Mouse (Mus musculus): ENCODE data around the gene Bcl2l2. TPM values are rescaled to one million over a fixed set of nuclear protein-coding genes. Genes with fewer than 3 reads are reported as not detected.

The Bcl2l2 gene
- polyA plus RNA-seq, 1 experiment, result 25.9 TPM

GRCm38 (mm10) chr14:54866268-54866667 is 16.9 kb upstream of the Bcl2l2 start:
- TF ChIP-seq POLR2A (IDR thresholded peaks at IDR 0.05; ENCODE audit: borderline replicate concordance, low read depth, low read length) (no peak), CTCF (IDR thresholded peaks at IDR 0.05; ENCODE audit: low read depth, low read length) (no peak)
- no peak overlapping the region for H3K27ac ChIP-seq (ENCODE audit: insufficient read depth, low read depth, low read length)
- H3K4me1 ChIP-seq (ENCODE audit: control insufficient read depth, insufficient read depth, low read length), result peaks cover 6% of the 10 kb centered on the region
- H3K4me3 ChIP-seq (ENCODE audit: insufficient read depth, low read length), result no peak overlapping the region

GRCm38 (mm10) chr14:54866936-54867335 is 16.2 kb upstream of the Bcl2l2 start:
- Histone ChIP-seq H3K4me1 (ENCODE audit: control insufficient read depth, insufficient read depth, low read length) (peaks cover 6% of the 10 kb centered on the region), H3K4me3 (ENCODE audit: insufficient read depth, low read length) (no peak overlapping the region), H3K27ac (ENCODE audit: insufficient read depth, low read depth, low read length) (no peak overlapping the region)
- TF ChIP-seq POLR2A (IDR thresholded peaks at IDR 0.05; ENCODE audit: borderline replicate concordance, low read depth, low read length) (no peak), CTCF (IDR thresholded peaks at IDR 0.05; ENCODE audit: low read depth, low read length) (peak; percentile 73)

- Histone ChIP-seq H3K27ac (ENCODE audit: insufficient read depth, low read depth, low read length) (no peak overlapping the region), H3K4me3 (ENCODE audit: insufficient read depth, low read length) (no peak overlapping the region), H3K4me1 (ENCODE audit: control insufficient read depth, insufficient read depth, low read length) (peaks cover 6% of the 10 kb centered on the region)
- TF ChIP-seq POLR2A (IDR thresholded peaks at IDR 0.05; ENCODE audit: borderline replicate concordance, low read depth, low read length) (no peak), CTCF (IDR thresholded peaks at IDR 0.05; ENCODE audit: low read depth, low read length) (no peak)
Measured at GRCm38 (mm10) chr14:54868026-54868425, 15.2 kb upstream of the Bcl2l2 start.

GRCm38 (mm10) chr14:54870861-54871260 is 12.3 kb upstream of the Bcl2l2 start, which contains the start of gene Homez:
Gene Homez, minus strand, starts transcription at chr14:54870961.
- Histone ChIP-seq H3K4me1 (ENCODE audit: control insufficient read depth, insufficient read depth, low read length) (peaks cover 10% of the 10 kb centered on the region), H3K27ac (ENCODE audit: insufficient read depth, low read depth, low read length) (no peak within 1 kb of the TSS), H3K4me3 (ENCODE audit: insufficient read depth, low read length) (no peak within 1 kb of the TSS)
- no peak for TF ChIP-seq POLR2A (IDR thresholded peaks at IDR 0.05; ENCODE audit: borderline replicate concordance, low read depth, low read length)
- TF ChIP-seq CTCF (IDR thresholded peaks at IDR 0.05; ENCODE audit: low read depth, low read length), result no peak

- Histone ChIP-seq H3K4me3 (ENCODE audit: insufficient read depth, low read length) (no peak overlapping the region), H3K27ac (ENCODE audit: insufficient read depth, low read depth, low read length) (no peak overlapping the region)
- TF ChIP-seq CTCF (IDR thresholded peaks at IDR 0.05; ENCODE audit: low read depth, low read length), result no peak
- no peak for TF ChIP-seq POLR2A (IDR thresholded peaks at IDR 0.05; ENCODE audit: borderline replicate concordance, low read depth, low read length)
Measured at GRCm38 (mm10) chr14:54874165-54874564, 9.0 kb upstream of the Bcl2l2 start.

GRCm38 (mm10) chr14:54875844-54876538 is 7.2 kb upstream of the Bcl2l2 start:
- H3K4me3 ChIP-seq (ENCODE audit: insufficient read depth, low read length), result peak overlapping the region; percentile 88
- H3K4me1 ChIP-seq (ENCODE audit: control insufficient read depth, insufficient read depth, low read length), result peaks cover 5% of the 10 kb centered on the region; the same call in 1 of the 2 replicates
- H3K27ac ChIP-seq (ENCODE audit: insufficient read depth, low read depth, low read length), result peak overlapping the region; percentile 34
- TF ChIP-seq CTCF (IDR thresholded peaks at IDR 0.05; ENCODE audit: low read depth, low read length) (no peak), POLR2A (IDR thresholded peaks at IDR 0.05; ENCODE audit: borderline replicate concordance, low read depth, low read length) (no peak)

More at GRCm38 (mm10) chr14:54874165-54874564, 9.0 kb upstream of the Bcl2l2 start:
- H3K4me1 ChIP-seq (ENCODE audit: control insufficient read depth, insufficient read depth, low read length), result peaks cover 5% of the 10 kb centered on the region; the same call in 1 of the 2 replicates

- Histone ChIP-seq H3K4me3 (ENCODE audit: insufficient read depth, low read length) (peak overlapping the region; percentile 88), H3K27ac (ENCODE audit: insufficient read depth, low read depth, low read length) (peak overlapping the region; percentile 71), H3K4me1 (ENCODE audit: control insufficient read depth, insufficient read depth, low read length) (peaks cover 5% of the 10 kb centered on the region; the same call in 1 of the 2 replicates)
- TF ChIP-seq CTCF (IDR thresholded peaks at IDR 0.05; ENCODE audit: low read depth, low read length) (no peak), POLR2A (IDR thresholded peaks at IDR 0.05; ENCODE audit: borderline replicate concordance, low read depth, low read length) (no peak)
Measured at GRCm38 (mm10) chr14:54876539-54877047, 6.6 kb upstream of the Bcl2l2 start.

- Histone ChIP-seq H3K27ac (ENCODE audit: insufficient read depth, low read depth, low read length) (peak within 1 kb of the TSS; percentile 71), H3K4me3 (ENCODE audit: insufficient read depth, low read length) (peak within 1 kb of the TSS; percentile 88), H3K4me1 (ENCODE audit: control insufficient read depth, insufficient read depth, low read length) (peaks cover 8% of the 10 kb centered on the region; the same call in 1 of the 2 replicates)
- TF ChIP-seq CTCF (IDR thresholded peaks at IDR 0.05; ENCODE audit: low read depth, low read length) (no peak), POLR2A (IDR thresholded peaks at IDR 0.05; ENCODE audit: borderline replicate concordance, low read depth, low read length) (no peak)
Measured at GRCm38 (mm10) chr14:54877048-54877715, 6.0 kb upstream of the Bcl2l2 start, which contains the start of gene Ppp1r3e. Gene Ppp1r3e, minus strand, starts transcription at chr14:54877550.

GRCm38 (mm10) chr14:54884022-54884712 is 990 bp downstream of the Bcl2l2 start:
- H3K4me1 ChIP-seq (ENCODE audit: control insufficient read depth, insufficient read depth, low read length), result peaks cover 7% of the 10 kb centered on the region; the same call in 1 of the 2 replicates
- TF ChIP-seq CTCF (IDR thresholded peaks at IDR 0.05; ENCODE audit: low read depth, low read length) (no peak), POLR2A (IDR thresholded peaks at IDR 0.05; ENCODE audit: borderline replicate concordance, low read depth, low read length) (no peak)
- peak overlapping the region; percentile 67 for H3K4me3 ChIP-seq (ENCODE audit: insufficient read depth, low read length)
- H3K27ac ChIP-seq (ENCODE audit: insufficient read depth, low read depth, low read length), result no peak overlapping the region

All from bone marrow macrophage, adult 2 months (primary cell).